Mouse (Mus musculus) heart, postnatal 36 days (tissue): ENCODE measurements at regions not wholly inside any gene's neighbourhood (a gene's known extent, or its start where the extent isn't known, plus 50 kb on each side); places are given as distances from the start of the nearest gene placed in this dataset.

ENCODE experiments used
- DNase-seq, 2 experiments: peaks; one replicate each; pipeline ENCODE4 v3.0.0; 2021 to 2022
- intact Hi-C: fragments of 180-260 bp; cut with DNase I; formaldehyde crosslinking; loops from one replicate; pipeline ENCODE4 v1.15.1; 2025

- intact Hi-C loops = no loop called here
- DNase-seq = no peak
These were observed 58.8 kb upstream of the L3mbtl3 start for GRCm38 (mm10) chr10:26434586-26434985.

GRCm38 (mm10) chr10:26440720-26441119 lies 64.9 kb upstream of the L3mbtl3 start:
- DNase-seq = no peak
- intact Hi-C loops = no loop called here

- DNase-seq = no peak
- intact Hi-C loops = no loop called here
These were observed 108.5 kb upstream of the L3mbtl3 start for GRCm38 (mm10) chr10:26484311-26484710.

- intact Hi-C loops = loop anchor here (5.0 kb wide), 3 partner anchors 119 to 501 kb away; no protein-coding TSS in a partner anchor
- no peak for DNase-seq
These were observed 115.6 kb upstream of the L3mbtl3 start for GRCm38 (mm10) chr10:26491351-26491750.

GRCm38 (mm10) chr10:26492146-26492545 lies 116.4 kb upstream of the L3mbtl3 start:
- DNase-seq = no peak
- intact Hi-C loops = loop anchor here (5.0 kb wide), 3 partner anchors 120 to 500 kb away; no protein-coding TSS in a partner anchor

- intact Hi-C loops = loop anchor here (5.0 kb wide), 3 partner anchors 121 to 499 kb away; no protein-coding TSS in a partner anchor
- no peak for DNase-seq
These were observed 117.2 kb upstream of the L3mbtl3 start for GRCm38 (mm10) chr10:26492856-26493484.

- DNase-seq = no peak
- intact Hi-C loops = loop anchor here (5.0 kb wide), 3 partner anchors 122 to 498 kb away; no protein-coding TSS in a partner anchor
These were observed 118.0 kb upstream of the L3mbtl3 start for GRCm38 (mm10) chr10:26493801-26494200.

GRCm38 (mm10) chr10:26494380-26494781 lies 118.6 kb upstream of the L3mbtl3 start:
- peak; percentile 12 to 38 for DNase-seq
- intact Hi-C loops = loop anchor here (5.0 kb wide), 3 partner anchors 122 to 498 kb away; no protein-coding TSS in a partner anchor

- intact Hi-C loops = no loop called here
These were observed 124.6 kb upstream of the L3mbtl3 start for GRCm38 (mm10) chr10:26500265-26500935.

GRCm38 (mm10) chr10:26520879-26521278 lies 145.1 kb upstream of the L3mbtl3 start:
- DNase-seq = no peak
- intact Hi-C loops = no loop called here

More at GRCm38 (mm10) chr10:26500265-26500935, 124.6 kb upstream of the L3mbtl3 start:
- no peak for DNase-seq

- DNase-seq = no peak
- intact Hi-C loops = no loop called here
These were observed 150.2 kb upstream of the L3mbtl3 start for GRCm38 (mm10) chr10:26525848-26526546.

- DNase-seq = no peak
- intact Hi-C loops = no loop called here
These were observed 164.4 kb upstream of the L3mbtl3 start for GRCm38 (mm10) chr10:26540189-26540588.

- intact Hi-C loops = no loop called here
- DNase-seq = no peak
These were observed 168.3 kb upstream of the L3mbtl3 start for GRCm38 (mm10) chr10:26544061-26544460.

- no peak for DNase-seq
- intact Hi-C loops = no loop called here
These were observed 169.0 kb upstream of the L3mbtl3 start for GRCm38 (mm10) chr10:26544796-26545195.

GRCm38 (mm10) chr10:26556246-26556645 lies 180.5 kb upstream of the L3mbtl3 start:
- intact Hi-C loops = no loop called here
- no peak for DNase-seq

- no peak for DNase-seq
- intact Hi-C loops = no loop called here
These were observed 182.3 kb upstream of the L3mbtl3 start for GRCm38 (mm10) chr10:26558118-26558517.

- DNase-seq = no peak
- intact Hi-C loops = no loop called here
These were observed 183.6 kb upstream of the L3mbtl3 start for GRCm38 (mm10) chr10:26559323-26559722.

- intact Hi-C loops = no loop called here
- DNase-seq = no peak
These were observed 184.7 kb upstream of the L3mbtl3 start for GRCm38 (mm10) chr10:26560456-26560855.

- peak; percentile 30 to 52 for DNase-seq
- intact Hi-C loops = no loop called here
These were observed 188.7 kb upstream of the L3mbtl3 start for GRCm38 (mm10) chr10:26564462-26564861.

- intact Hi-C loops = no loop called here
- no peak for DNase-seq
These were observed 185.6 kb upstream of the Arhgap18 start for GRCm38 (mm10) chr10:26567613-26568012.

GRCm38 (mm10) chr10:26570468-26570867 lies 182.8 kb upstream of the Arhgap18 start:
- intact Hi-C loops = no loop called here
- no peak for DNase-seq
